Mouse (Mus musculus): Measurements from ENCODE around the gene Hc. TPM values are rescaled to one million over a fixed set of nuclear protein-coding genes. Genes with fewer than 3 reads are reported as not detected.

Hc gene
- total RNA-seq, 1 experiment from 2014 or later: 0.57 TPM

GRCm38 (mm10) chr2:35063333-35064030, 2.2 kb upstream of the Hc start:
- no peak for ATAC-seq (replicated peaks; ENCODE audit: insufficient number of reproducible peaks, low FRiP score, low TSS enrichment, poor library complexity, severe bottlenecking)

- no peak for ATAC-seq (replicated peaks; ENCODE audit: insufficient number of reproducible peaks, low FRiP score, low TSS enrichment, poor library complexity, severe bottlenecking)
Observed at GRCm38 (mm10) chr2:35060897-35061296, 341 bp downstream of the Hc start.

- ATAC-seq (replicated peaks; ENCODE audit: insufficient number of reproducible peaks, low FRiP score, low TSS enrichment, poor library complexity, severe bottlenecking): no peak
Observed at GRCm38 (mm10) chr2:35060256-35060655, 982 bp downstream of the Hc start.

GRCm38 (mm10) chr2:35058325-35058724, 2.9 kb downstream of the Hc start:
- ATAC-seq (replicated peaks; ENCODE audit: insufficient number of reproducible peaks, low FRiP score, low TSS enrichment, poor library complexity, severe bottlenecking): no peak

GRCm38 (mm10) chr2:35057243-35057642, 4.0 kb downstream of the Hc start:
- ATAC-seq (replicated peaks; ENCODE audit: insufficient number of reproducible peaks, low FRiP score, low TSS enrichment, poor library complexity, severe bottlenecking): no peak

GRCm38 (mm10) chr2:35048851-35049250, 12.4 kb downstream of the Hc start:
- peak; percentile 79 for ATAC-seq (replicated peaks; ENCODE audit: insufficient number of reproducible peaks, low FRiP score, low TSS enrichment, poor library complexity, severe bottlenecking)

GRCm38 (mm10) chr2:35044956-35045355, 16.3 kb downstream of the Hc start:
- ATAC-seq (replicated peaks; ENCODE audit: insufficient number of reproducible peaks, low FRiP score, low TSS enrichment, poor library complexity, severe bottlenecking): peak; percentile 80; the same call in 1 of the 2 replicates

- no peak for ATAC-seq (replicated peaks; ENCODE audit: insufficient number of reproducible peaks, low FRiP score, low TSS enrichment, poor library complexity, severe bottlenecking)
Observed at GRCm38 (mm10) chr2:35038580-35039375, 22.5 kb downstream of the Hc start.

- ATAC-seq (replicated peaks; ENCODE audit: insufficient number of reproducible peaks, low FRiP score, low TSS enrichment, poor library complexity, severe bottlenecking): no peak
Observed at GRCm38 (mm10) chr2:35024646-35025154, 36.5 kb downstream of the Hc start.

- no peak for ATAC-seq (replicated peaks; ENCODE audit: insufficient number of reproducible peaks, low FRiP score, low TSS enrichment, poor library complexity, severe bottlenecking)
Observed at GRCm38 (mm10) chr2:35021806-35022205, 39.4 kb downstream of the Hc start.

GRCm38 (mm10) chr2:35015861-35016260, 45.4 kb downstream of the Hc start:
- ATAC-seq (replicated peaks; ENCODE audit: insufficient number of reproducible peaks, low FRiP score, low TSS enrichment, poor library complexity, severe bottlenecking): no peak

- no peak for ATAC-seq (replicated peaks; ENCODE audit: insufficient number of reproducible peaks, low FRiP score, low TSS enrichment, poor library complexity, severe bottlenecking)
Observed at GRCm38 (mm10) chr2:35011649-35012048, 49.6 kb downstream of the Hc start.

- ATAC-seq (replicated peaks; ENCODE audit: insufficient number of reproducible peaks, low FRiP score, low TSS enrichment, poor library complexity, severe bottlenecking): no peak
Observed at GRCm38 (mm10) chr2:34998956-34999355, 62.3 kb downstream of the Hc start.

- ATAC-seq (replicated peaks; ENCODE audit: insufficient number of reproducible peaks, low FRiP score, low TSS enrichment, poor library complexity, severe bottlenecking): no peak
Observed at GRCm38 (mm10) chr2:34996506-34996905, 64.7 kb downstream of the Hc start.

- ATAC-seq (replicated peaks; ENCODE audit: insufficient number of reproducible peaks, low FRiP score, low TSS enrichment, poor library complexity, severe bottlenecking): no peak
Observed at GRCm38 (mm10) chr2:34993696-34994356, 67.4 kb downstream of the Hc start.

- ATAC-seq (replicated peaks; ENCODE audit: insufficient number of reproducible peaks, low FRiP score, low TSS enrichment, poor library complexity, severe bottlenecking): 0 out of 2 replicates have a peak, but pooled peaks have one; percentile 59
Observed at GRCm38 (mm10) chr2:34992729-34993695, 68.2 kb downstream of the Hc start.

- no peak for ATAC-seq (replicated peaks; ENCODE audit: insufficient number of reproducible peaks, low FRiP score, low TSS enrichment, poor library complexity, severe bottlenecking)
Observed at GRCm38 (mm10) chr2:34991966-34992365, 69.3 kb downstream of the Hc start.

GRCm38 (mm10) chr2:34989749-34990148, 71.5 kb downstream of the Hc start:
- no peak for ATAC-seq (replicated peaks; ENCODE audit: insufficient number of reproducible peaks, low FRiP score, low TSS enrichment, poor library complexity, severe bottlenecking)

All from monocyte, adult 5-6 weeks (primary cell).